Mouse (Mus musculus): ENCODE measurements around the gene Wt1.

- TF ChIP-seq GATA1 (IDR thresholded peaks at IDR 0.05; ENCODE audit: borderline replicate concordance, low read length) (no peak), FLI1 (IDR thresholded peaks at IDR 0.05; ENCODE audit: low read length) (no peak)
Measured at GRCm38 (mm10) chr2:105185140-105185539, 58.8 kb downstream of the Wt1 start.
